Mouse (Mus musculus): Measurements from ENCODE around the gene Naif1. TPM values are rescaled to one million over a fixed set of nuclear protein-coding genes. Genes with fewer than 3 reads are reported as not detected.

The Naif1 gene
- polyA plus RNA-seq (2014; fragmentation: Nextera tagmentation; extraction: Ambion mirVana) = 4.5 and 4.7 TPM in 2 replicates

DNA sequence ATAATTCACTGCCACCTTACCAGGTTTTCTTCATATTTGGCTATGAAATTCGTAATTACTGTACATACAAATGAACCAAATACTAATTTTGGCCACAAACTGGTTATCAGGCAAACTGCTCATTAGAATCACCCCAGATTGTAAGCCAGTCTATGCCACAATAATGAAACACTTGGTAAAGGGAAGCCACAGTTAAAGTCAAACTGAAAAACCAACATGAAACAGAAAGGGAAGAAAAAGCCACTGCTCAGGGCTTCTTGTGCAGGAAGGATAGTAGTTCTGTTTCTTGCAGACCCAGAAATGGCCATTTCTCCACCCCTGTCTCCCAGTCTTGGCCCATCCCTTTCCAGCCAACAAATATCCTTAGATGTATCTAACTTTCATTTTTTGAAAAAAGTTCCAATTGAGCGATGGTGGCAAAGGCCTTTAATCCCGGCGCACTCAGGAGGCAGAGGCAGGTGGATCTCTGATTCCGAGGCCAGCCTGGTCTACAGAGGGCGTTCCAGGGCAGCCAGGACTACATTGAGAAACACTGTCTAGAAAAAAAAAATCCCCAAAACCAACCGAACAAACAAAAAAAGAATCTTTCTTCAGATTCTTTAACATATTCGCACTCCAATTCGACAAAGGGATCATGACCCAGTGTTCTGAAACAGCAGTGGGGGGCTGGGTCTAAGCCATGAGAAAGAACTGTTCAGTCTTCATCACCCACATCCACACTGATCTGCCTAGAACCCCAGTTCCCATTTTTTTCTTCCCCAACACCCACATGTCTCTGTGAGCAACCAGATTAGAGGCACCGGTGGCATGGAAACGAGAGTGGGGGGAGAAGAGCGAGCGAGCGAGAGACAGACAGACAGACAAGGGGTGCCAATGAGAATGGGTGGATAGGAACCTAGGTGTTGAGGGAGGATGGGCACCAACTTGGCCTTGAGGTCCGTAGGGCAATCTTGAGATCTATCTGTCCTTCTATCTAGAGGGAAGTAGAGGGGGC lies at the start of gene Naif1:
TSS of gene Naif1 (plus strand) at position 697 of the 994 bp plus-strand sequence.
- H3K27me3 ChIP-seq (ENCODE audit: control insufficient read depth, insufficient read depth, low read length) = no peaks in the 10 kb centered on the region
- H3K4me1 ChIP-seq (ENCODE audit: control insufficient read depth in 2 of 2, insufficient read depth in 2 of 2, low read length in 2 of 2) = peaks cover 22 to 50% of the 10 kb centered on the region in 2 experiments
- peak within 1 kb of the TSS; percentile 64 to 82 for H3K4me3 ChIP-seq (ENCODE audit: control insufficient read depth in 1 of 2, insufficient read depth in 1 of 2, low read depth in 1 of 2, low read length in 2 of 2)
- 0 out of 2 replicates have a peak, but pooled peaks cover 5% of the 10 kb centered on the region for H3K36me3 ChIP-seq (ENCODE audit: control insufficient read depth, insufficient read depth, low read length)
- H3K9ac ChIP-seq (ENCODE audit: low read length) = peak within 1 kb of the TSS; percentile 87
- H3K9me3 ChIP-seq (ENCODE audit: control insufficient read depth, low read length) = no peaks in the 10 kb centered on the region
- 71% methylated on average over 15 of the region's 15 CpGs for WGBS
- peak within 1 kb of the TSS; percentile 50 to 94 for H3K27ac ChIP-seq (replicated peaks in 1 of 2; ENCODE audit: control insufficient read depth in 1 of 2, insufficient read depth in 1 of 2, low read depth in 2 of 2, low read length in 2 of 2)
- ATAC-seq (ENCODE audit: insufficient number of reproducible peaks, insufficient read depth, low FRiP score, low read depth) = no peak
- peak within 1 kb of the TSS; percentile 94 for H3K4me2 ChIP-seq (ENCODE audit: low read length)

DNA sequence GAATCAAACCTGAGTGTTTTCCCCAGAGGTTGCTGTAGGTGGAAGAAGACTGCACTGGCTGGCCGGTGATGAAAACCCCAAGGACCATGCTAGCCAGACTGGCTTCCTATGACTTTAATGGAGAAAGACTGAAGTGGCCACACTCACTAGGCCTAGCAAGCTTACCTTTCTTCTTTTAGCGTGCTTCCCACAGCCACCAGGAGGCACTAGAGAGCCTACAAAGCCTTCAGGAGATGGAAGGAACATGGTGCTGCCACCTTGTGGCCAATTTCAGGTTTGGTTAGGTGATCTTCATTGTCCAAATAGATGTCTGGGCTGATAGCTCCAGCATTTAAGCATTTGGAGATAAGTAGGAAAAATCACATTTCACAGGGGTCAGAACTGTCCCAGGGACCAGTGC lies 45.6 kb upstream of the Naif1 start:
- Histone ChIP-seq H3K9me3 (ENCODE audit: control insufficient read depth, low read length) (no peaks in the 10 kb centered on the region), H3K4me3 (ENCODE audit: control insufficient read depth in 1 of 2, insufficient read depth in 1 of 2, low read depth in 1 of 2, low read length in 2 of 2) (no peak overlapping the region), H3K9ac (ENCODE audit: low read length) (no peak overlapping the region), H3K36me3 (ENCODE audit: control insufficient read depth, insufficient read depth, low read length) (peaks cover 35% of the 10 kb centered on the region), H3K27ac (replicated peaks in 1 of 2; ENCODE audit: control insufficient read depth in 1 of 2, insufficient read depth in 1 of 2, low read depth in 2 of 2, low read length in 2 of 2) (no peak overlapping the region), H3K4me1 (ENCODE audit: control insufficient read depth in 2 of 2, insufficient read depth in 2 of 2, low read length in 2 of 2) (peaks cover 0 to 4% of the 10 kb centered on the region in 2 experiments; a peak in 1 of 4 replicates), H3K4me2 (ENCODE audit: low read length) (no peak overlapping the region), H3K27me3 (ENCODE audit: control insufficient read depth, insufficient read depth, low read length) (no peaks in the 10 kb centered on the region)
- WGBS = 19% methylated on average over 2 of the region's 2 CpGs
- no peak for ATAC-seq (ENCODE audit: insufficient number of reproducible peaks, insufficient read depth, low FRiP score, low read depth)

DNA sequence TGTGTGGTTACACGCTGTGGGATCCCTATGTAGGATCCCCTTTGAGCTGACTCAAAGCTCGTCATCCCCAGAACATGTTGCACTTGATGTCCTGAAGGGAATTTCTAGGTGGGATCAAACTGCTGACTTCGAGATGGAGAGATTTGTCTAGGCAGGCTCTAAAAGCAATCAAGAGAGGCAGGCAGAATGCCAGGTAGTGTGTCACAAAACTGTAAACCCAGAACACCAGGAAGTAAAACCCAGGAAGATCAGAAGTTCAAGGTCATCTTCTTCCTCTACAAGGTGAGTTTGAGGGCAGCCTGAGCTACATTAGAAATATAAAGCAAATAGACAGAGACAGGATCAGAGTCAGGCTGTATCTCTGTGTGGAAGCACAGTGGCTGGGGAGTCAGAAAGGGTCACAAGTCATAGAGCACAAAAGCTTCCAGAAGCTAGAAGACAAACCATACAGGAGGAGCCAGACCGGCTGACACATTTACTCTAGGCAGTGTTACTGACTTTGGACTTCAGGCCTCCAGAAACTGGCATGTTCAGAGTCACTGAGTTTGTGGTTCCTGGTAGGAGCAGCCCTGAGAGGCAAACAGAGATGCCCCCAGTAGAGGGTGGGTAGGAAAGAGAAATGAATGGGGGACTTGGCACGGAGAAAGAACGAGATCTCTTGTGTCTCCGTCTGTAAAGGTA lies 43.0 kb upstream of the Naif1 start:
- WGBS = 74% methylated on average over 7 of the region's 7 CpGs

DNA sequence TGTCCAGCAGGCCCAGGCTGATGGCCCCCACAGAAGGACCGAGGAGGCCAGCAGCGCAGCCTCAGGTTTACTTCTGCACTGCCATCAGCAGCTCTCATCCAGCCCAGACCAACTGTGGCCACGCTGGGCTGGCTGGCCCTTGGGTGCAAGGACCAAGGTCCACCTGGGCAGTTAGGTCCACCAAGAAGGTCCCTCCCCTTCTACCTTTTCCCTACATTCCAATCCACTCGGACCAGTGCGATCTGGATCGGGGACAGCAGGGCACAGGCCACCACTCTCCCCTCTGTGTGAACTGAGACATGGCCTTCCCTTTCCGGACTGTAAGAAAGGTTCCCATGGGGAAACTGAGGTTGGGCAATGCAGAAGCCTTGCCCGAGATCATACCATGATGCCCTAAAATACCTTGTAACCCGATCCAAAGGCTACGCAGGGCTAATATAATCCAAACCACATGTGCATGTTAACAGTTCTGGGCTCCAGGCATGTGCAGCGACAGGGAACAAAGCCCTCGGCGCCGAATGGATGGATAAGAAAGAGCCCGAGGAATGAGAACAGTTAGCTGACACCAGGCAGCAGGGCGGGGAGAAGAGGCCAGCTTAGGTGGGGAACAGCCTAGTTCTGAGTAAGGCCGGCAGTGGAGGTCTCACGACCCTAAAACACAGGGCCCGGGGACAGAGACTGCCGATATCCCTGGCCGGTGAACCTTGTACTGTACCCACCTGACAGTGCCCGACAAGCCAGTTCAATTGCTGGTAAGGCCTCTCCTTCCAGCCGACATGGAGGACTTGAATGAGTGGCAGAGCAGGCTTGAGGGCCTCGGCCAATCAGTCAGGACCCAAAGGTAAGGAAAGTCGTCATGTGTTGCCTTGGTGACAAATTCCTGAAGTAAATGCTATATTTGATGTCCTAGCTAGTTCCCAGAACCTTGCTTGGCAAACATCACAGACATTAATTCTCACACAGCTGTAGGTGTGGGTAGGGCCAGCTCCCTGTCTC lies 41.5 kb upstream of the Naif1 start:
- H3K4me2 ChIP-seq (ENCODE audit: low read length) = no peak overlapping the region
- peaks cover under 1% of the 10 kb centered on the region; the same call in 1 of the 2 replicates for H3K36me3 ChIP-seq (ENCODE audit: control insufficient read depth, insufficient read depth, low read length)
- no peak overlapping the region for H3K9ac ChIP-seq (ENCODE audit: low read length)
- no peak overlapping the region for H3K27ac ChIP-seq (replicated peaks in 1 of 2; ENCODE audit: control insufficient read depth in 1 of 2, insufficient read depth in 1 of 2, low read depth in 2 of 2, low read length in 2 of 2)
- no peaks in the 10 kb centered on the region for H3K27me3 ChIP-seq (ENCODE audit: control insufficient read depth, insufficient read depth, low read length)
- 65% methylated on average over 25 of the region's 25 CpGs for WGBS
- H3K9me3 ChIP-seq (ENCODE audit: control insufficient read depth, low read length) = no peaks in the 10 kb centered on the region
- no peak overlapping the region for H3K4me3 ChIP-seq (ENCODE audit: control insufficient read depth in 1 of 2, insufficient read depth in 1 of 2, low read depth in 1 of 2, low read length in 2 of 2)
- no peak for ATAC-seq (ENCODE audit: insufficient number of reproducible peaks, insufficient read depth, low FRiP score, low read depth)
- H3K4me1 ChIP-seq (ENCODE audit: control insufficient read depth in 2 of 2, insufficient read depth in 2 of 2, low read length in 2 of 2) = peaks cover 0 to 4% of the 10 kb centered on the region in 2 experiments; a peak in 1 of 4 replicates

More for the DNA sequence above, 43.0 kb upstream of the Naif1 start:
- Histone ChIP-seq H3K27me3 (ENCODE audit: control insufficient read depth, insufficient read depth, low read length) (no peaks in the 10 kb centered on the region), H3K9ac (ENCODE audit: low read length) (no peak overlapping the region), H3K9me3 (ENCODE audit: control insufficient read depth, low read length) (no peaks in the 10 kb centered on the region), H3K4me3 (ENCODE audit: control insufficient read depth in 1 of 2, insufficient read depth in 1 of 2, low read depth in 1 of 2, low read length in 2 of 2) (no peak overlapping the region), H3K4me1 (ENCODE audit: control insufficient read depth in 2 of 2, insufficient read depth in 2 of 2, low read length in 2 of 2) (peaks cover 0 to 4% of the 10 kb centered on the region in 2 experiments; a peak in 1 of 4 replicates), H3K4me2 (ENCODE audit: low read length) (no peak overlapping the region), H3K27ac (replicated peaks in 1 of 2; ENCODE audit: control insufficient read depth in 1 of 2, insufficient read depth in 1 of 2, low read depth in 2 of 2, low read length in 2 of 2) (no peak overlapping the region), H3K36me3 (ENCODE audit: control insufficient read depth, insufficient read depth, low read length) (peaks cover 9% of the 10 kb centered on the region)
- no peak for ATAC-seq (ENCODE audit: insufficient number of reproducible peaks, insufficient read depth, low FRiP score, low read depth)

DNA sequence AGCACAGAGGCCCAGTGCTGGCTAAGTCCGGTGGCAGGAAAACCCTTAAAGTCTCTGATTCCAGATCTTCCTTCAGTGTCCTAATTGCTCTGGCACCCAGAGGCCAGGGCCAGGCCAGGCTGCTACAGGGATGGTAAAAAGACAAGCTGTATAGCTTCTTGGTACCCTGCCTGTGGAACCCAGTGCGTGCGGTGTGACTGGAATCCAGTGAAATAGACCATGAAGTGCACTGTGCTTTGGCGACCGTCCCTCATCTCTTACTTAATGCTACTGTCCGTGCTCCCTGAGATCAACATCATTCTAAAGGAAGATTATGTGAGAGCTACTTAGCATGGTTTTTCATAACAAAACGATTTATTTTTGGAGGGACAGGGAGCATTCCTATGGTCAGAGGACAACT lies 38.9 kb upstream of the Naif1 start:
- Histone ChIP-seq H3K27ac (replicated peaks in 1 of 2; ENCODE audit: control insufficient read depth in 1 of 2, insufficient read depth in 1 of 2, low read depth in 2 of 2, low read length in 2 of 2) (no peak overlapping the region), H3K4me2 (ENCODE audit: low read length) (no peak overlapping the region), H3K4me3 (ENCODE audit: control insufficient read depth in 1 of 2, insufficient read depth in 1 of 2, low read depth in 1 of 2, low read length in 2 of 2) (no peak overlapping the region), H3K36me3 (ENCODE audit: control insufficient read depth, insufficient read depth, low read length) (peaks cover 27% of the 10 kb centered on the region), H3K9ac (ENCODE audit: low read length) (no peak overlapping the region), H3K27me3 (ENCODE audit: control insufficient read depth, insufficient read depth, low read length) (no peaks in the 10 kb centered on the region), H3K4me1 (ENCODE audit: control insufficient read depth in 2 of 2, insufficient read depth in 2 of 2, low read length in 2 of 2) (peaks cover 0 to 4% of the 10 kb centered on the region in 2 experiments; a peak in 1 of 4 replicates), H3K9me3 (ENCODE audit: control insufficient read depth, low read length) (no peaks in the 10 kb centered on the region)
- no peak for ATAC-seq (ENCODE audit: insufficient number of reproducible peaks, insufficient read depth, low FRiP score, low read depth)
- 80% methylated on average over 7 of the region's 7 CpGs for WGBS

DNA sequence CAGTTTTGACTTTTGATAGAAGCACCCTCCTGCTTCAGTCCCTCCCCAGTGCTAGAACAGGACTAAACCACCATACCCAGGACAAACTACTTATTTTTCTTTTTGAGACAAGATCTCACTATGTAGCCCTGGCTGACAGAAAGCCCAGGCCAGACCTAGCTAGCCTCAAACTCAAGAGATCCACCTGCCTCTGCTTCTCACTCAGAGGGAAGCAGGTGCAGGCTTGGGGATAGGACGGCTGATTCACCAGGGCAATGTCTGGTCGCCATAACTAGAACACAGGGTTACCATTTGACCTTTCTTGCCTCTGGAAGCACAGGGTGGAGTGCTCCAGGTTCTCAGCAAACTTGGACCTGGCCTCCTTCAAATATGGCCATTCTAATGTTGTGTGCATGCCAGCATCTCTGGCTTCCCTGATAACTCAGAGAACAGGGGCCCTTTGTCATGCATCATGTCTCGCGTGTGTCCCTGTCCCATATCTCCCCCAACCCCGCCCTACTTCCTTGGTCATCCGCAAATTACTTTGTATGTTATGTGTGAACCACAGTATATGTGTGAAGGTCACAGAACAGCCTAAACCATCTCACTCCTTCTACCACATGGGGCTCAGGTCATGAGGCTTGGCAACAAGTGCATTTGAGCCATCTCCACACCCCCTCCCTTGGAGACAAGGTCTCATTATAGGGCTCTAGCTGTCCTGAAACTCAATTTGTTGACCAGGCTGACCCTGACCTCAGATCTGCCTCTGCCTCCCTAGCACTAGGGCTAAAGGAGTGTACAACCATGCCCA lies 37.3 kb upstream of the Naif1 start:
- no peaks in the 10 kb centered on the region for H3K9me3 ChIP-seq (ENCODE audit: control insufficient read depth, low read length)
- no peaks in the 10 kb centered on the region for H3K27me3 ChIP-seq (ENCODE audit: control insufficient read depth, insufficient read depth, low read length)
- H3K36me3 ChIP-seq (ENCODE audit: control insufficient read depth, insufficient read depth, low read length) = peaks cover 42% of the 10 kb centered on the region
- H3K4me2 ChIP-seq (ENCODE audit: low read length) = no peak overlapping the region
- H3K9ac ChIP-seq (ENCODE audit: low read length) = no peak overlapping the region
- H3K4me3 ChIP-seq (ENCODE audit: control insufficient read depth in 1 of 2, insufficient read depth in 1 of 2, low read depth in 1 of 2, low read length in 2 of 2) = no peak overlapping the region
- 76% methylated on average over 6 of the region's 6 CpGs for WGBS
- no peak overlapping the region for H3K27ac ChIP-seq (replicated peaks in 1 of 2; ENCODE audit: control insufficient read depth in 1 of 2, insufficient read depth in 1 of 2, low read depth in 2 of 2, low read length in 2 of 2)
- H3K4me1 ChIP-seq (ENCODE audit: control insufficient read depth in 2 of 2, insufficient read depth in 2 of 2, low read length in 2 of 2) = peaks cover 0 to 4% of the 10 kb centered on the region in 2 experiments; a peak in 1 of 4 replicates
- no peak for ATAC-seq (ENCODE audit: insufficient number of reproducible peaks, insufficient read depth, low FRiP score, low read depth)

Measured in heart, embryonic 14.5 days (tissue).